In the genomic region with DNA sequence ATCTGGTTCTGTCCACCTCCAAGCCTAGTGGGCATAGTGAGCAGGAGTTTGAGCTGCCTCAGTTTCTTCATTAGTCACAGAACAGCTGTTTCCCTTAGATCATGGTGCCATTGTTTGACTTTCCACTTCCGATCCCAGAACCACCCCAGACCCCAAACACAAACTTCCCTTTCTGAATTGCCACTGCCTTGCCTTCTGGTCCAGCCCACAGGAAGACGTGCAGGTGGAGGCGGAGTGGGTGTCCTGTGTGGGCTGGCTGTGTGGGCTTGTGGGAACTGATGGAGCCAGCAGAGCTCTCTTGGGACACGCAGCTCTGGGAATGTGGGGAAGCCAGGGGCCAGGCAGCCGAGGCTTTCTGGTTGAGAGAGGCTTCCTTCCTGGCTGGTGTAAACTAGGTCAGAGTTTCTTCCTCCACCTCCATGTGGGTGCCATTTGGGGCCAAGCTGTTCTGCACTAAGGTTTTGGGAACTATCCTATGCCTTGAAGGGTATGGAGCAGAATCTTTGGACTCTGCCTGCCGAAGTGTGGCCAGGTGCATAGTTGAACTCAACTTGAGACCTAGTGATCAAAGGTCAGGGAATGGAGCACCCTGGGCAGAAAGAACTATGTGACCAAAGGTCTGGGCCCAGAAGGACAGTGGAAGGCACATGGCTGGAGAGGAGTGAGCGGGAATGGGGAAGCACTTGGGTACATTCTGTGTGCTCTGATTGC, we compare ENCODE assay signal across 8 mouse cellular contexts. TPM values are rescaled to one million over a fixed set of nuclear protein-coding genes. Genes with fewer than 3 reads are reported as not detected.
DNase-seq lines count a peak whose midpoint lies in the region; ATAC-seq and TF ChIP-seq lines count a peak whose summit lies in the region.

No protein-coding gene starts in this region.

- H3K4me2 ChIP-seq in heart, postnatal 0 days (ENCODE audit: low read depth, low read length): 0 out of 2 replicates have a peak overlapping the region, but pooled peaks have one; percentile 2

- H3K27ac ChIP-seq in layer of hippocampus, adult 2 months: peak overlapping the region; percentile 71
- no peak overlapping the region; the same call in 1 of the 2 replicates for H3K27ac ChIP-seq in embryonic facial prominence, embryonic 10.5 days (replicated peaks)
- H3K27ac ChIP-seq in heart, postnatal 0 days (ENCODE audit: low read depth): peak overlapping the region; percentile 33

- TF ChIP-seq EP300 in heart, postnatal 0 days (IDR thresholded peaks at IDR 0.05; ENCODE audit: low read depth): no peak

- no peaks in the 10 kb centered on the region for H3K9me3 ChIP-seq in embryonic facial prominence, embryonic 10.5 days
- H3K9me3 ChIP-seq in heart, postnatal 0 days (replicated peaks; ENCODE audit: control insufficient read depth, low read length): no peaks in the 10 kb centered on the region

- no peak overlapping the region for H3K9ac ChIP-seq in heart, postnatal 0 days (replicated peaks; ENCODE audit: low read depth, low read length)

- no peak for TF ChIP-seq CTCF in layer of hippocampus, adult 2 months (conservative IDR thresholded peaks at IDR 0.05)
- no peak for TF ChIP-seq CTCF in heart, postnatal 0 days (IDR thresholded peaks at IDR 0.05; ENCODE audit: low read depth)

- H3K4me1 ChIP-seq in embryonic facial prominence, embryonic 10.5 days: peaks cover 53% of the 10 kb centered on the region
- H3K4me1 ChIP-seq in heart, postnatal 0 days (ENCODE audit: control insufficient read depth, insufficient read depth): peaks cover 38% of the 10 kb centered on the region

- H3K27me3 ChIP-seq in embryonic facial prominence, embryonic 10.5 days (replicated peaks; ENCODE audit: low read depth, poor library complexity, severe bottlenecking): no peaks in the 10 kb centered on the region
- no peaks in the 10 kb centered on the region for H3K27me3 ChIP-seq in heart, postnatal 0 days (ENCODE audit: control insufficient read depth, insufficient read depth, low read length)

- H3K36me3 ChIP-seq in embryonic facial prominence, embryonic 10.5 days (replicated peaks): peaks cover 68% of the 10 kb centered on the region
- peaks cover 33% of the 10 kb centered on the region for H3K36me3 ChIP-seq in heart, postnatal 0 days (replicated peaks; ENCODE audit: control insufficient read depth, insufficient read depth, low read length)

- H3K4me3 ChIP-seq in layer of hippocampus, adult 2 months: no peak overlapping the region
- 0 out of 2 replicates have a peak overlapping the region, but pooled peaks have one; percentile 16 for H3K4me3 ChIP-seq in embryonic facial prominence, embryonic 10.5 days
- no peak overlapping the region for H3K4me3 ChIP-seq in heart, postnatal 0 days (ENCODE audit: low read depth, low read length)

- 86% methylated on average over 7 of the region's 7 CpGs for WGBS in embryonic facial prominence, embryonic 10.5 days
- 64% methylated on average over 7 of the region's 7 CpGs for WGBS in heart, postnatal 0 days

- no peak for DNase-seq in layer of hippocampus, adult 2 months (ENCODE audit: low spot score in 2 of 2)
- DNase-seq in layer of hippocampus, postnatal 25 days (ENCODE audit: extremely low spot score in 1 of 2, low spot score in 1 of 2): no peak
- DNase-seq in embryonic facial prominence, embryonic 10.5 days (ENCODE audit: low spot score): no peak
- DNase-seq in heart, postnatal 0 days (ENCODE audit: low spot score): no peak
- DNase-seq in kidney, postnatal 36 days: peak; percentile 72 to 88
- no peak for DNase-seq in layer of hippocampus, adult 9-10 months (ENCODE audit: low spot score)
- no peak for DNase-seq in retina, embryonic 14.5 days (ENCODE audit: low spot score)
- DNase-seq in adrenal gland, adult (ENCODE audit: inconsistent age in 2 of 2, low spot score in 1 of 2): no peak

- no peak for ATAC-seq in heart, postnatal 0 days (ENCODE audit: insufficient read depth, low read depth)

RNA-seq across cellular contexts. Expression of gene Litaf, which starts 3.9 kb away (rescaled TPM):
- 10 to 100 TPM; 14.1 to 14.5 TPM for total RNA-seq in layer of hippocampus, adult 2 months (2021)
- total RNA-seq in layer of hippocampus, postnatal 25 days (2021): 10 to 100 TPM; 15.3 to 19.8 TPM
- 97.3 and 115 TPM in 2 replicates for polyA plus RNA-seq in embryonic facial prominence, embryonic 10.5 days (2016; fragmentation: Nextera tagmentation; extraction: Ambion mirVana)
- total RNA-seq in heart, postnatal 0 days (2014; rRNA removed; ENCODE audit: low replicate concordance): 77.1 and 78.2 TPM in 2 replicates
- polyA plus RNA-seq in heart, postnatal 0 days (2015; fragmentation: Nextera tagmentation; extraction: Ambion mirVana): 53.8 and 55.7 TPM in 2 replicates

RNA-seq across cellular contexts. Expression of gene Snn, which starts 9.1 kb away (rescaled TPM):
- total RNA-seq in layer of hippocampus, adult 2 months (2021): 100 to 1,000 TPM; 171 TPM
- total RNA-seq in layer of hippocampus, postnatal 25 days (2021): 100 to 1,000 TPM; 166 to 177 TPM
- polyA plus RNA-seq in embryonic facial prominence, embryonic 10.5 days (2016; fragmentation: Nextera tagmentation; extraction: Ambion mirVana): 56.5 and 59.5 TPM in 2 replicates
- 78.3 and 91.9 TPM in 2 replicates for total RNA-seq in heart, postnatal 0 days (2014; rRNA removed; ENCODE audit: low replicate concordance)
- polyA plus RNA-seq in heart, postnatal 0 days (2015; fragmentation: Nextera tagmentation; extraction: Ambion mirVana): 32.0 and 36.6 TPM in 2 replicates

Comparison
In these comparisons a context has a peak if more than half of its experiments do, and no peak if none do; other contexts are left out.
1. DNase-seq: peak in kidney, postnatal 36 days (2 of 2); none in layer of hippocampus, adult 2 months (0 of 2), layer of hippocampus, postnatal 25 days (0 of 2), embryonic facial prominence, embryonic 10.5 days (single experiment), heart, postnatal 0 days (single experiment), layer of hippocampus, adult 9-10 months (single experiment), retina, embryonic 14.5 days (single experiment) and adrenal gland, adult (0 of 2).